Mouse (Mus musculus) hindbrain, embryonic 12.5 days (tissue): ENCODE results near the gene Lpin2. TPM values are rescaled to one million over a fixed set of nuclear protein-coding genes. Genes with fewer than 3 reads are reported as not detected.

Experiments used
- ATAC-seq: fragments of 200-750 bp; cut with Nextera tagmentation; 2 replicates; pipeline ENCODE4 v1.8.0; 2017; ENCODE audit warnings: moderate TSS enrichment; ENCODE audit not compliant: low FRiP score
- H3K27ac ChIP-seq: fragments of 300-500 bp; sonication (generic); 2 replicates; pipeline ENCODE4 v1.5.1; 2016; ENCODE audit warnings: mild to moderate bottlenecking
- H3K27me3 ChIP-seq: fragments of 300-500 bp; sonication (generic); 2 replicates; pipeline ENCODE4 v1.6.1; 2016; ENCODE audit warnings: mild to moderate bottlenecking
- H3K36me3 ChIP-seq: fragments of 300-500 bp; sonication (generic); 2 replicates; pipeline ENCODE4 v1.6.1; 2016; ENCODE audit warnings: mild to moderate bottlenecking
- H3K4me1 ChIP-seq: fragments of 300-500 bp; sonication (generic); 2 replicates; pipeline ENCODE4 v1.6.1; 2016
- H3K4me2 ChIP-seq: fragments of 300-500 bp; sonication (generic); replicated peaks from 2 replicates; pipeline ENCODE4 v1.6.1; 2016; ENCODE audit warnings: mild to moderate bottlenecking
- H3K4me3 ChIP-seq: fragments of 300-500 bp; sonication (generic); 2 replicates; pipeline ENCODE4 v1.5.1; 2016; ENCODE audit warnings: mild to moderate bottlenecking
- H3K9ac ChIP-seq: fragments of 300-500 bp; sonication (generic); 2 replicates; pipeline ENCODE4 v1.6.1; 2016; ENCODE audit warnings: mild to moderate bottlenecking, moderate library complexity
- H3K9me3 ChIP-seq: fragments of 300-500 bp; sonication (generic); replicated peaks from 2 replicates; pipeline ENCODE4 v1.6.1; 2016; ENCODE audit warnings: mild to moderate bottlenecking
- WGBS: fragments of 180-500 bp; shearing (Covaris S2); methylation state at CpG from one replicate; pipeline ENCODE4 v1.1.7; 2016; 5-methylcytosine and 5-hydroxymethylcytosine counted together
- polyA plus RNA-seq: library from polyadenylated mRNA; unstranded; fragments of >200 nt; fragmentation: Nextera tagmentation; extraction: Ambion mirVana; gene quantifications from 2 replicates; pipeline ENCODE4 v1.2.1, GENCODE M21; 2016

Gene Lpin2
- polyA plus RNA-seq, 1 experiment from 2014 or later = 43.1 TPM

DNA sequence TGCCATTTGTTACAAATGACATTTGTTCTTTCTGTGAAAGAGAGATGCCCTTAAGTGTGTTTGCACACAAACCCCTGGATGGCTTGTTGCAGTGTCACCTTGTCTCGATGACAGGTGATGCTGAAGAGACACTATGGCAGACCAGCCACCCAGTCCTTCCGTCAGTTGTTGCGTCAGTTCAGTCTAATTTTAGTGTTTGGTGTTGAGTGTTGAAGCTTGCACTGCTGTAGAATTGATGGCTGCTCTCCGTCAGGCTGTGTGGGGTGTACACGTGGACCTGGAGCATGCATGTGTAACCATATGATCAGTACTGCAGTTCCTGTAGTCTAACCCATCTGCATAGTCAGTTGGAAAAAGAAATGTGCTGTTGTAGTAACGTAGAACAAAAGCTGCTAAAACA is 66.6 kb downstream of the Lpin2 start:
- Histone ChIP-seq H3K4me3 (no peak overlapping the region), H3K9me3 (no peaks in the 10 kb centered on the region), H3K4me1 (peaks cover 4% of the 10 kb centered on the region; the same call in 1 of the 2 replicates), H3K4me2 (no peak overlapping the region), H3K27me3 (no peaks in the 10 kb centered on the region), H3K27ac (no peak overlapping the region), H3K36me3 (peaks cover 54% of the 10 kb centered on the region), H3K9ac (no peak overlapping the region)
- ATAC-seq = no peak
- 85% methylated on average over 6 of the region's 6 CpGs for WGBS

DNA sequence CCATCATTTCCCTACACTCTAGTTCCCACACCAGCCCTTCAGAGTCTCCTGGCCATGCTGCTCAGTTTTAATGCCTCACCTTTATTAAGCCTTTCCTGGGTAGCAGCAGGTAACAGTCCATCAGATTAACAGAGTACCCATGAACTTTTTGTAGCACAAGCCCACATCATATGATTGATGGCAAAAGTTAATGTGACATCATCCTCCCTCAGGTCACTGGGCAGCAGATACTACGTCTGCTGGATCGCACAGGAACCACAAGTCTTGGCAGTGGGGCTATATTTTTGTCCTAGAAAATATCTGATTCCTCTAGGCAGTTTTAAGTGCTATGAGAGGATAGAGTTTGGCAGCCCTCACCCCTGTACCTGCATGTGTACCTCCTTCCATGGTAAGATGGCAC is 67.7 kb downstream of the Lpin2 start:
- Histone ChIP-seq H3K27me3 (no peaks in the 10 kb centered on the region), H3K9me3 (no peaks in the 10 kb centered on the region), H3K4me3 (no peak overlapping the region), H3K9ac (no peak overlapping the region), H3K27ac (no peak overlapping the region), H3K36me3 (peaks cover 43% of the 10 kb centered on the region), H3K4me2 (no peak overlapping the region), H3K4me1 (peaks cover 4% of the 10 kb centered on the region; the same call in 1 of the 2 replicates)
- 91% methylated on average over 2 of the region's 2 CpGs for WGBS
- no peak for ATAC-seq

DNA sequence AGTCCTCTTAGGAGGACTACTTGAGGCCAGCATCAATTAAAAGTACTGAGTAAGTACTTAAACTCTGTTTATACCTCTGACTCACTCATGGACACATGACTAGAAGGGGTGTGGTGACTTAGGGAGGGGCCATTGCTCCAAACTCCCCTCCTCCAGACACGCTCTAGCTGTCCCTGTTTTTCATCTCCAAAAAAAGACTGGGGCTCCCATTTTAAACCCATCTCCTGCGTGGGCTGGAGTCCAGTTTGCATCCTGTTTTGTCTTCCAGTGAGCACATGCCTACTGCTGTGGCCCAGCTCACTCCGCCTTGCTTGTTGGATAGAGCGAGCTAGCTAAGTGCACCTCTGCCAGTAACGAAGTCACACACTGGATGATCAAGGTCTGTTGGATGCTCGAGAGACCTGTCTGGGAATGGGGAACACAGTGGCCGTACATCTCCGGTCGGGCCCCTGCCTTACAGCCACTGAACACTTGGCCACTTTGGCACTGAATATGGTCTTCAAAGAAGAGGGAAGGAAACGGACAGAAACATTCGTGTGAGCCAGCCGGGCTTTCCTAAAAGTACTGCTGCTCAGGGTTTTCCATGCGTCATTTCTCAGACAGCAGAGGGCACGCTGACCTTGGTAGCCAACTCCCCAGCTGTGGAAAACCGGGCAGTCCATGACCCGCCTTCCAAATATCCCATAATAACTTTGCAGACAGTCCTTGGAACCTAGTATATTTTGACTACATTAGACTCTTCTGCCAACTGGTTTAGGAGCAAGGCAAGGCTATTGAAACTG is 68.7 kb downstream of the Lpin2 start:
- no peak overlapping the region for H3K4me3 ChIP-seq
- no peak for ATAC-seq

GRCm38 (mm10) chr17:71251601-71252001 is 69.2 kb downstream of the Lpin2 start:
- H3K36me3 ChIP-seq = peaks cover 29% of the 10 kb centered on the region
- no peak overlapping the region for H3K9ac ChIP-seq
- H3K4me2 ChIP-seq = no peak overlapping the region
- peaks cover 4% of the 10 kb centered on the region; the same call in 1 of the 2 replicates for H3K4me1 ChIP-seq
- no peaks in the 10 kb centered on the region for H3K27me3 ChIP-seq
- H3K4me3 ChIP-seq = no peak overlapping the region
- no peak overlapping the region for H3K27ac ChIP-seq
- 72% methylated on average over 6 of the region's 6 CpGs for WGBS
- ATAC-seq = no peak
- H3K9me3 ChIP-seq = no peaks in the 10 kb centered on the region

More for the DNA sequence above, 68.7 kb downstream of the Lpin2 start:
- no peaks in the 10 kb centered on the region for H3K9me3 ChIP-seq
- H3K27ac ChIP-seq = no peak overlapping the region
- peaks cover 35% of the 10 kb centered on the region for H3K36me3 ChIP-seq
- H3K4me1 ChIP-seq = peaks cover 4% of the 10 kb centered on the region; the same call in 1 of the 2 replicates
- 88% methylated on average over 16 of the region's 16 CpGs for WGBS
- H3K9ac ChIP-seq = no peak overlapping the region
- H3K4me2 ChIP-seq = no peak overlapping the region
- H3K27me3 ChIP-seq = no peaks in the 10 kb centered on the region

GRCm38 (mm10) chr17:71252101-71252500 is 69.7 kb downstream of the Lpin2 start:
- no peaks in the 10 kb centered on the region for H3K27me3 ChIP-seq
- H3K36me3 ChIP-seq = peaks cover 24% of the 10 kb centered on the region
- no peaks in the 10 kb centered on the region for H3K9me3 ChIP-seq
- no peak overlapping the region for H3K9ac ChIP-seq
- no peak overlapping the region for H3K4me2 ChIP-seq
- H3K4me1 ChIP-seq = peaks cover 4% of the 10 kb centered on the region; the same call in 1 of the 2 replicates
- H3K4me3 ChIP-seq = no peak overlapping the region
- no peak for ATAC-seq
- no peak overlapping the region for H3K27ac ChIP-seq
- WGBS = 86% methylated on average over 9 of the region's 9 CpGs

- H3K4me3 ChIP-seq = no peak overlapping the region
- H3K9me3 ChIP-seq = no peaks in the 10 kb centered on the region
- H3K36me3 ChIP-seq = peaks cover 12% of the 10 kb centered on the region
- no peaks in the 10 kb centered on the region for H3K27me3 ChIP-seq
- WGBS = 94% methylated on average over 2 of the region's 2 CpGs
- no peak for ATAC-seq
- no peak overlapping the region for H3K9ac ChIP-seq
- no peak overlapping the region for H3K27ac ChIP-seq
- no peak overlapping the region for H3K4me2 ChIP-seq
- peaks cover 4% of the 10 kb centered on the region; the same call in 1 of the 2 replicates for H3K4me1 ChIP-seq
Measured at GRCm38 (mm10) chr17:71253391-71253790, 71.0 kb downstream of the Lpin2 start.

GRCm38 (mm10) chr17:71254106-71254505 is 71.7 kb downstream of the Lpin2 start:
- no peak overlapping the region for H3K9ac ChIP-seq
- peaks cover 4% of the 10 kb centered on the region; the same call in 1 of the 2 replicates for H3K4me1 ChIP-seq
- WGBS = 92% methylated on average over 5 of the region's 5 CpGs

GRCm38 (mm10) chr17:71254736-71255135 is 72.4 kb downstream of the Lpin2 start:
- peaks cover 6% of the 10 kb centered on the region; the same call in 1 of the 2 replicates for H3K36me3 ChIP-seq
- WGBS = 58% methylated on average over 6 of the region's 6 CpGs
- no peak for ATAC-seq

More at GRCm38 (mm10) chr17:71254106-71254505, 71.7 kb downstream of the Lpin2 start:
- Histone ChIP-seq H3K4me2 (no peak overlapping the region), H3K27ac (no peak overlapping the region), H3K36me3 (peaks cover 6% of the 10 kb centered on the region; the same call in 1 of the 2 replicates), H3K4me3 (no peak overlapping the region), H3K27me3 (no peaks in the 10 kb centered on the region), H3K9me3 (no peaks in the 10 kb centered on the region)
- ATAC-seq = no peak

GRCm38 (mm10) chr17:71256068-71256615 is 73.8 kb downstream of the Lpin2 start:
- no peak for ATAC-seq
- Histone ChIP-seq H3K4me2 (no peak overlapping the region), H3K9me3 (no peaks in the 10 kb centered on the region), H3K36me3 (peaks cover under 1% of the 10 kb centered on the region; the same call in 1 of the 2 replicates), H3K27me3 (no peaks in the 10 kb centered on the region), H3K27ac (no peak overlapping the region), H3K4me3 (no peak overlapping the region), H3K4me1 (peaks cover 4% of the 10 kb centered on the region; the same call in 1 of the 2 replicates), H3K9ac (no peak overlapping the region)
- 81% methylated on average over 14 of the region's 14 CpGs for WGBS

More at GRCm38 (mm10) chr17:71254736-71255135, 72.4 kb downstream of the Lpin2 start:
- no peaks in the 10 kb centered on the region for H3K27me3 ChIP-seq
- no peak overlapping the region for H3K9ac ChIP-seq
- no peaks in the 10 kb centered on the region for H3K9me3 ChIP-seq
- peaks cover 4% of the 10 kb centered on the region; the same call in 1 of the 2 replicates for H3K4me1 ChIP-seq
- H3K4me2 ChIP-seq = no peak overlapping the region
- no peak overlapping the region for H3K4me3 ChIP-seq
- no peak overlapping the region for H3K27ac ChIP-seq

DNA sequence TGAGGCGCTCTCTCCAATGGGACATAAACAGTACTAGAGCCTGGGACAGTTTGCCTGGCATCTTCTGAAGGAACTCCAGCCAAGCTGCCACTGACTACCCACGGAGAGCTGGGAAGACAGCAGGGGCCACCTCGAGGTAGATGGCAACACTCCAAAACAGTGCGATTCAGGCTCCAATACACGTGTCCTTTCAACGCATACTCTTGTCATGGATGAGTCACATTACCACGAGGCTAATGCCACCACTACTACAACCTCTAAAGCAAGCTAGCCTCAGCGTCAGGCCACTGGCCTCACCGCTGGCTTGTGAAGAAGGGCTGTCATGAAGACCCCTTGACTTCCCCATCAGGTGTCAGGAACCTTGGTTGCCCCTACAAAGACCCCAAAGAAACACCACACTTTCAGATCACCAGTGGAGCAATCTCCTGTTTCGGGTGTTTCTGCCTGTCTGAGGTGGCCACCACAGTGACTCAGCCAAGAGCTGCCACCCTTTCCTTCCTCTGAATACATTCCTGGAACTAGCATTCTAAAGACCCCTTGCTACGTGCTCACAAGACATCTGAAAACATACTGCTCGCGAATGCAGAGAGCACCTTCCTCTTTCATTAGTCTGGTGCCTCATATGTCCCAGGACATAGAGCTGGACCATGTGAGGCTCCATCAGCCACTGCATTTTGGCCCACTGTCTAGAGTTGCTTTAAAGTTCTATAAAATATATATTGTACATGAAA is 74.6 kb downstream of the Lpin2 start:
- Histone ChIP-seq H3K9me3 (no peaks in the 10 kb centered on the region), H3K36me3 (no peaks in the 10 kb centered on the region), H3K4me3 (no peak overlapping the region), H3K27me3 (no peaks in the 10 kb centered on the region), H3K4me2 (no peak overlapping the region), H3K4me1 (no peaks in the 10 kb centered on the region), H3K27ac (no peak overlapping the region), H3K9ac (no peak overlapping the region)
- ATAC-seq = no peak
- WGBS = 90% methylated on average over 13 of the region's 13 CpGs

DNA sequence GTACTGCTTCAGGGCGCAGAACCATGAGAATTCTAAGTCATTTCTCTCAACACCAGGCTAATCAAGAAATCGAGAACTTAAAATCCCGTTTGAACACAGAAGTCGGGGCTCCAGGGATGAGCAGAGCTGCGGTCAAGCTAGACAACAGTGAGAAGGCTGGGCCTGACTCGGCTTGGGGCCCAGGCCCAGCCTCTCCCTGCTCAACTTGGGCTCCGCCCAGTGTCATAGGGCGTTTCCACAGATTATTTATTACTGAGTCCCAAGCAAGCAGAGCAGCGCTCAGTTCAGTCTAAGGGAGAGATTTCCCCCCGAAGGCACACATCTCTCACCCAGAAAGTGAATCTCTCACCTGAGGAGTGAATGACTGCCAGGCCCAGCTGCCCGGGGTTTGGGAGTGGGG is 77.4 kb downstream of the Lpin2 start:
- Histone ChIP-seq H3K4me3 (no peak overlapping the region), H3K4me2 (no peak overlapping the region), H3K36me3 (no peaks in the 10 kb centered on the region), H3K4me1 (no peaks in the 10 kb centered on the region), H3K27me3 (no peaks in the 10 kb centered on the region), H3K9me3 (no peaks in the 10 kb centered on the region), H3K27ac (no peak overlapping the region), H3K9ac (no peak overlapping the region)
- 79% methylated on average over 11 of the region's 11 CpGs for WGBS
- no peak for ATAC-seq

- Histone ChIP-seq H3K9me3 (no peaks in the 10 kb centered on the region), H3K4me2 (no peak overlapping the region), H3K36me3 (no peaks in the 10 kb centered on the region), H3K9ac (no peak overlapping the region), H3K27ac (no peak overlapping the region), H3K4me3 (no peak overlapping the region), H3K4me1 (no peaks in the 10 kb centered on the region), H3K27me3 (no peaks in the 10 kb centered on the region)
- no peak for ATAC-seq
- WGBS = 39% methylated on average over 3 of the region's 3 CpGs
Measured at GRCm38 (mm10) chr17:71260658-71261057, 78.3 kb downstream of the Lpin2 start.
